Mouse (Mus musculus) small intestine, adult 2 months (tissue): ENCODE results near the gene Plod1. TPM values are rescaled to one million over a fixed set of nuclear protein-coding genes. Genes with fewer than 3 reads are reported as not detected.
A peak's percentile ranks its signal among the peaks of the same experiment; 100 is the strongest.

Source experiments
- H3K27ac ChIP-seq: fragments of 200-500 bp; 2 replicates; pipeline ENCODE4 v1.5.1; 2012; ENCODE audit warnings: low read depth, low read length, control low read depth, inconsistent platforms; ENCODE audit not compliant: insufficient read depth
- H3K27me3 ChIP-seq: fragments of 200-500 bp; 2 replicates; pipeline ENCODE4 v1.6.1; 2012; ENCODE audit warnings: mild to moderate bottlenecking, moderate library complexity, low read length, inconsistent platforms; ENCODE audit not compliant: control insufficient read depth, insufficient read depth
- H3K36me3 ChIP-seq: fragments of 200-500 bp; 2 replicates; pipeline ENCODE4 v1.6.1; 2012; ENCODE audit warnings: mild to moderate bottlenecking, low read length, control low read depth, inconsistent platforms; ENCODE audit not compliant: control insufficient read depth, insufficient read depth
- H3K4me1 ChIP-seq: fragments of 200-500 bp; 2 replicates; pipeline ENCODE4 v1.6.1; 2012; ENCODE audit warnings: low read length, inconsistent platforms, mixed read lengths; ENCODE audit not compliant: control insufficient read depth, insufficient read depth, insufficient read length
- H3K4me3 ChIP-seq: fragments of 200-500 bp; 2 replicates; pipeline ENCODE4 v1.5.1; 2012; ENCODE audit warnings: low read depth, mild to moderate bottlenecking, control low read depth, inconsistent platforms, low read length, moderate library complexity
- CTCF ChIP-seq: fragments of 200-500 bp; IDR thresholded peaks from 2 replicates; pipeline ENCODE4 v1.5.1; 2012; ENCODE audit warnings: low read depth, mild to moderate bottlenecking, control low read depth, inconsistent platforms, low read length, moderate library complexity, mixed read lengths; ENCODE audit not compliant: insufficient replicate concordance, insufficient read length; ENCODE audit errors: extremely low read depth
- POLR2A ChIP-seq: fragments of 200-500 bp; IDR thresholded peaks from 2 replicates; pipeline ENCODE4 v1.6.1; 2012; ENCODE audit warnings: low read depth, mild to moderate bottlenecking, control low read depth, inconsistent platforms, low read length, moderate library complexity
- WGBS: fragments of 180-500 bp; shearing (Covaris S2); methylation state at CpG from one replicate; pipeline ENCODE4 v1.1.7; 2018; 5-methylcytosine and 5-hydroxymethylcytosine counted together
- polyA plus RNA-seq: library from polyadenylated mRNA; depleted of rRNA; stranded (reverse); fragments of >200 nt; gene quantifications from 2 replicates; pipeline ENCODE4 v1.2.3, GENCODE M21; 2012; rRNA removed

Plod1 gene
- 8.8 and 18.8 TPM in 2 replicates for polyA plus RNA-seq

- no peaks in the 10 kb centered on the region for H3K27me3 ChIP-seq
- H3K4me1 ChIP-seq, result peaks cover 2% of the 10 kb centered on the region; the same call in 1 of the 2 replicates
- TF ChIP-seq POLR2A (peak; percentile 86), CTCF (no peak)
- no peaks in the 10 kb centered on the region for H3K36me3 ChIP-seq
- under 1% methylated on average over 50 of the region's 51 CpGs for WGBS
- H3K4me3 ChIP-seq, result peak within 1 kb of the TSS; percentile 80
- peak within 1 kb of the TSS; percentile 81 for H3K27ac ChIP-seq
Observed at GRCm38 (mm10) chr4:147936331-147936954, at the start of gene Plod1. Gene Plod1, minus strand, starts transcription at chr4:147936767.

- H3K27ac ChIP-seq, result no peak within 1 kb of the TSS
- no peak within 1 kb of the TSS for H3K4me3 ChIP-seq
- H3K36me3 ChIP-seq, result no peaks in the 10 kb centered on the region
- no peaks in the 10 kb centered on the region for H3K27me3 ChIP-seq
- 25% methylated on average over 20 of the region's 20 CpGs for WGBS
- H3K4me1 ChIP-seq, result no peaks in the 10 kb centered on the region
- TF ChIP-seq CTCF, result no peak
- TF ChIP-seq POLR2A, result no peak
Observed at GRCm38 (mm10) chr4:147985205-147986132, 48.9 kb upstream of the Plod1 start, which contains the start of gene Nppb. Gene Nppb, plus strand, starts transcription at chr4:147985788.

GRCm38 (mm10) chr4:147979441-147979860 is 42.9 kb upstream of the Plod1 start:
- Histone ChIP-seq H3K27me3 (no peaks in the 10 kb centered on the region), H3K4me3 (no peak overlapping the region), H3K4me1 (no peaks in the 10 kb centered on the region), H3K36me3 (no peaks in the 10 kb centered on the region), H3K27ac (no peak overlapping the region)
- WGBS, result 77% methylated on average over 7 of the region's 7 CpGs
- TF ChIP-seq POLR2A, result no peak
- TF ChIP-seq CTCF, result no peak

- no peaks in the 10 kb centered on the region for H3K36me3 ChIP-seq
- H3K27ac ChIP-seq, result no peak overlapping the region
- TF ChIP-seq CTCF (no peak), POLR2A (no peak)
- H3K4me3 ChIP-seq, result no peak overlapping the region
- H3K27me3 ChIP-seq, result no peaks in the 10 kb centered on the region
- WGBS, result 88% methylated on average over 6 of the region's 6 CpGs
- no peaks in the 10 kb centered on the region for H3K4me1 ChIP-seq
Observed at GRCm38 (mm10) chr4:147978391-147978790, 41.8 kb upstream of the Plod1 start.

- 74% methylated on average over 4 of the region's 4 CpGs for WGBS
- Histone ChIP-seq H3K27me3 (no peaks in the 10 kb centered on the region), H3K36me3 (no peaks in the 10 kb centered on the region), H3K4me1 (no peaks in the 10 kb centered on the region), H3K4me3 (no peak overlapping the region), H3K27ac (no peak overlapping the region)
- TF ChIP-seq CTCF (no peak), POLR2A (no peak)
Observed at GRCm38 (mm10) chr4:147977726-147978125, 41.2 kb upstream of the Plod1 start.

- no peak overlapping the region for H3K4me3 ChIP-seq
- no peak for TF ChIP-seq POLR2A
- no peak for TF ChIP-seq CTCF
- H3K36me3 ChIP-seq, result no peaks in the 10 kb centered on the region
- H3K4me1 ChIP-seq, result no peaks in the 10 kb centered on the region
- 58% methylated on average over 3 of the region's 3 CpGs for WGBS
- H3K27me3 ChIP-seq, result no peaks in the 10 kb centered on the region
- no peak overlapping the region for H3K27ac ChIP-seq
Observed at GRCm38 (mm10) chr4:147976237-147976636, 39.7 kb upstream of the Plod1 start.

- Histone ChIP-seq H3K27ac (no peak overlapping the region), H3K36me3 (no peaks in the 10 kb centered on the region), H3K4me3 (no peak overlapping the region), H3K4me1 (no peaks in the 10 kb centered on the region), H3K27me3 (no peaks in the 10 kb centered on the region; the same call in 1 of the 2 replicates)
- 32% methylated on average over 9 of the region's 9 CpGs for WGBS
- no peak for TF ChIP-seq POLR2A
- no peak for TF ChIP-seq CTCF
Observed at GRCm38 (mm10) chr4:147969337-147969736, 32.8 kb upstream of the Plod1 start.
